ENCODE assay signal across 14 mouse cellular contexts in genomic region chr11:86919468-86919867, GRCm38 (mm10).
DNase-seq lines count a peak whose midpoint lies in the region; ATAC-seq and TF ChIP-seq lines count a peak whose summit lies in the region.
"Had no signal": no experiment of that assay in that cellular context is flagged by ENCODE, and none has a peak within 500 bp of the region (broad histone marks: within the 10 kb centered on the region; RNA-seq: fewer than 3 reads in every experiment).

No protein-coding gene starts in this region.

- H3K4me3 ChIP-seq in heart, embryonic 10.5 days: no peak overlapping the region
- H3K4me3 ChIP-seq in heart, postnatal 0 days (ENCODE audit: low read depth, low read length): no peak overlapping the region
- H3K4me3 ChIP-seq in bone marrow macrophage, adult 2 months (ENCODE audit: insufficient read depth, low read length): no peak overlapping the region
- H3K4me3 ChIP-seq: limb, embryonic 15.5 days; liver, embryonic 15.5 days had no signal

- no peak for DNase-seq in heart, embryonic 10.5 days (ENCODE audit: low spot score)
- no peak for DNase-seq in heart, adult 11 months
- no peak for DNase-seq in heart, postnatal 0 days (ENCODE audit: low spot score)
- DNase-seq in heart, postnatal 4 days: no peak
- DNase-seq in skeletal muscle tissue, adult 2 months (ENCODE audit: low read depth, low spot score): peak; percentile 38
- DNase-seq in kidney, postnatal 14 days: no peak
- DNase-seq: midbrain, embryonic 14.5 days; thymus, adult 18-20 months; thymus, postnatal 4 days had no signal

- H3K4me1 ChIP-seq in heart, embryonic 10.5 days: peaks cover 74% of the 10 kb centered on the region
- peaks cover 36% of the 10 kb centered on the region for H3K4me1 ChIP-seq in heart, postnatal 0 days (ENCODE audit: control insufficient read depth, insufficient read depth)
- peaks cover 39% of the 10 kb centered on the region for H3K4me1 ChIP-seq in bone marrow macrophage, adult 2 months (ENCODE audit: control insufficient read depth, insufficient read depth, low read length)

- TF ChIP-seq CTCF in heart, postnatal 0 days (IDR thresholded peaks at IDR 0.05; ENCODE audit: low read depth): no peak
- no peak for TF ChIP-seq CTCF in bone marrow macrophage, adult 2 months (IDR thresholded peaks at IDR 0.05; ENCODE audit: low read depth, low read length)

- no peak for TF ChIP-seq EP300 in heart, postnatal 0 days (IDR thresholded peaks at IDR 0.05; ENCODE audit: low read depth)

- no peaks in the 10 kb centered on the region for H3K9me3 ChIP-seq in heart, embryonic 10.5 days
- H3K9me3 ChIP-seq in heart, postnatal 0 days (replicated peaks; ENCODE audit: control insufficient read depth, low read length): no peaks in the 10 kb centered on the region
- H3K9me3 ChIP-seq: limb, embryonic 15.5 days; liver, embryonic 15.5 days had no signal

- H3K9ac ChIP-seq in heart, postnatal 0 days (replicated peaks; ENCODE audit: low read depth, low read length): no peak overlapping the region
- H3K9ac ChIP-seq: limb, embryonic 15.5 days; liver, embryonic 15.5 days had no signal

- ATAC-seq in heart, postnatal 0 days (ENCODE audit: insufficient read depth, low read depth): no peak
- ATAC-seq: forebrain, embryonic 16.5 days; hindbrain, postnatal 0 days had no signal

- TF ChIP-seq POLR2A in bone marrow macrophage, adult 2 months (IDR thresholded peaks at IDR 0.05; ENCODE audit: borderline replicate concordance, low read depth, low read length): no peak

- H3K27me3 ChIP-seq in heart, embryonic 10.5 days (ENCODE audit: insufficient read depth, poor library complexity, severe bottlenecking): no peaks in the 10 kb centered on the region
- H3K27me3 ChIP-seq in heart, postnatal 0 days (ENCODE audit: control insufficient read depth, insufficient read depth, low read length): no peaks in the 10 kb centered on the region
- H3K27me3 ChIP-seq: limb, embryonic 15.5 days; liver, embryonic 15.5 days had no signal

- no peak overlapping the region for H3K4me2 ChIP-seq in heart, postnatal 0 days (ENCODE audit: low read depth, low read length)
- H3K4me2 ChIP-seq: limb, embryonic 15.5 days; liver, embryonic 15.5 days had no signal

- H3K27ac ChIP-seq in heart, embryonic 10.5 days: peak overlapping the region; percentile 88
- peak overlapping the region; percentile 89 for H3K27ac ChIP-seq in heart, postnatal 0 days (ENCODE audit: low read depth)
- peak overlapping the region; percentile 68 for H3K27ac ChIP-seq in bone marrow macrophage, adult 2 months (ENCODE audit: insufficient read depth, low read depth, low read length)
- H3K27ac ChIP-seq: liver, embryonic 15.5 days had no signal

- no peaks in the 10 kb centered on the region for H3K36me3 ChIP-seq in heart, embryonic 10.5 days
- H3K36me3 ChIP-seq in heart, postnatal 0 days (replicated peaks; ENCODE audit: control insufficient read depth, insufficient read depth, low read length): no peaks in the 10 kb centered on the region
- H3K36me3 ChIP-seq: limb, embryonic 15.5 days; liver, embryonic 15.5 days had no signal

- 83% methylated on average over 7 of the region's 7 CpGs for WGBS in heart, embryonic 10.5 days
- 81% methylated on average over 7 of the region's 7 CpGs for WGBS in heart, postnatal 0 days
